Mouse (Mus musculus) embryo, embryonic 11.5 days (tissue): ENCODE measurements around the gene Gm12258.
A peak's percentile ranks its signal among the peaks of the same experiment; 100 is the strongest.

ENCODE experiments used
- DNase-seq: peaks from one replicate; pipeline ENCODE4 v3.0.0-alpha.2; 2012; ENCODE audit warnings: low read depth, low spot score

Gm12258 gene

DNA sequence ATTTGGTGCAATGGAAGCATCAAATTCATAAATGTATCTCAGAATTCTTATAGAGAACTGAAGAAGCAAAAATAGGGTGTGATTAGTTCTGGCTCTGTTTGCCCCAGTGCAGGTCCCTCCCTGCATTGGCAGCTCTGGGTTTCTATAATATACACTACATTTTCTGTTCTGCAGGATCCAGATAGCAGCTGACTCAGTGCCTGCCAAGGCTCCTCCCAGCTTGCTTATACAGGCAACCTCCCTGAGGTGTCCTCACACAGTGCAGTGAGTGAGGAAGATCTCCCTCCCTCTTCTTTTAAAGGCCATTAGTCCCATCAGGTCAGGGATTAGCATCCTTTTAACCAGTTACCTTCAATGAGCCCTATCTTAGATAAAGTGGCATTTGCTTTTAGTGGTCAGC, 54.1 kb downstream of the Gm12258 start:
- no peak for DNase-seq

DNA sequence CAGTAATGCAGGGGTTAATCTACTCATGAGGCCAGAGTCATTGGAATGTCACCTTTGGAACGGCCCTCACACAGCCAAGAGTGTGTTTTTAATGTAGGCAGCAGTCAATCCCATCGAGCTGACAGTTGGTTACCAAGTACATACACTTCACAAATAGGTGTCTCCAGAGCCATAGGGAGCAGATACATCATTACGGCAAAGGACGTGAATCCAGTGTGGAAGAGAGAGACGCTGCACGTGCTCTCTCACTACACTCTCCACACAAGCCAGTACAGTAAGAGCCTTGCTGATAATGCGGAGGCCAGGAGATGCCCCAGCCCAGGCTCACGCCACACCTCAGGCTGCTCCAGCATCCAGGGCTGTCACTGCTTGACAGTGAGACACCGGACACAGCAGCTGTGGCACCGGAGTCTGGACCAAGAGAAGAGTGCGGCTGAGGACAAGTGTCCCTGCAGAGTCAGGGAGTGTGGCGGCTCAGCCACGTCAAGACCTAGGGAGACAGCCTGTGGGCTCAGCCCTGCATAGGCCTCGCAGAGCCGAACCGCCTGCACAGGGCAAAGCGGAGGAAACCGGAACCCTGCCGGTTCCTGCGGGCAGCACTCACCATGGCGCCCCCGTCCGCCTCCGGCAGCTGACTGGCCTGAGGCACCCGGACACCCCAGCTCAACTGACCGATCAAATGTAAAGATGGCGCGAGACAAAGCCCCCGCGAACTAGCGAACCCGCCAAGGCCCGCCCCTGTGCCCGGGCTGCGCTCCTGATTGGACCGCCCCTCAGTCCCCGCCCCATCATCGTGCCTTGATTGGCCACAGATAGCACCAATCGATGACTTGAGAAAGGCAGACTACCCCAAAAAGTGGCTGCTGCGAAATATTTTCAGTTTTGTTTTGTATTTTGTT, 56.8 kb downstream of the Gm12258 start, which contains the start of gene Zfp39:
TSS of gene Zfp39 (minus strand) at position 715 of the 899 bp plus-strand sequence.
- DNase-seq: peak; percentile 90

DNA sequence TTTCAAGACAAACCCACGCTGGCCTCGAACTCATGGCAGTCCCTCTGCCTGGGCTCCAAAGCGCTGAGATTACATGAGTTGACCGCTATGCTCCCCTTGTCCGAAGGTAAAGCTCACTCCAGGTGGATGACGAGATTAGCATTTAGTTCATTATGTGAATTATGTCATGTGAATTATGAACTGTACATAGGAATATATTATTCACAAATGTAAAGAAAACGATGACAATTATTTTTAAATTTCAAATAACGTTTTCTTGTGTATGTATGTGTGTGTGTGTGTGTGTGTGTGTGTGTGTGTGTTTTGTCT, 57.4 kb downstream of the Gm12258 start:
- DNase-seq: no peak

DNA sequence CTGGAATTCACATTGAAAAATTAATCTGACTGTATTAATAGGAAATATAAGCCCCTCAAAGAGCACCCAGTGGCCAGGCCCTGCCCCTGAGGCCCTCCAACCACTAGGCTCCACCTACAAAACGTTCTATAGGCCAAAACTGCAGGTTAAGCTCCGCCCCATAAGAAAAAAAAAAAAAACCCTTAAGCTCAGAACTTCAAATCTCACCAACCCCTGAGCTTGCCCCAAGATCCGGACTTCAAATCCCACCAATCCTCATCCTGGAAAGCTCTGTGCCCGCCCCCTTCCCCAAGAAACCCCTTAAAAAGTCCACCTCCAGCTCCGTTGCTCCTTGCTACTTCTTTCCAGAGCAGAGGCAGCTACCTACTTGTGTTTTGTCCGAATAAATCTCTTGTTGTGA, 57.9 kb downstream of the Gm12258 start:
- DNase-seq: no peak
